Mouse (Mus musculus): ENCODE measurements at regions not wholly inside any gene's neighbourhood (a gene's known extent, or its start where the extent isn't known, plus 50 kb on each side); places are given as distances from the start of the nearest gene placed in this dataset.

- TF ChIP-seq CTCF (IDR thresholded peaks at IDR 0.05; ENCODE audit: low read depth) (no peak), EP300 (optimal IDR thresholded peaks at IDR 0.05) (no peak)
Observed at GRCm38 (mm10) chr3:147398298-147398697, 546.1 kb downstream of the Ttll7 start.
